Mouse (Mus musculus) G1E (cell line): Measurements from ENCODE around the gene Mmp15. TPM values are rescaled to one million over a fixed set of nuclear protein-coding genes. Genes with fewer than 3 reads are reported as not detected.

Experiments used
- ATAC-seq: 2 replicates; pipeline ENCODE4 v1.8.0; 2016; ENCODE audit warnings: mild to moderate bottlenecking; ENCODE audit not compliant: insufficient number of reproducible peaks, poor library complexity, low FRiP score, severe bottlenecking; ENCODE audit errors: extremely low read depth
- DNase-seq: peaks from one replicate; pipeline ENCODE4 v3.0.0; 2012; ENCODE audit warnings: low spot score
- H3K27me3 ChIP-seq: 2 replicates; pipeline ENCODE4 v1.6.1; 2012; ENCODE audit warnings: mild to moderate bottlenecking, low read length, inconsistent platforms; ENCODE audit not compliant: insufficient read depth
- H3K36me3 ChIP-seq: replicated peaks from 2 replicates; pipeline ENCODE3; 2012; ENCODE audit warnings: mild to moderate bottlenecking, inconsistent platforms
- H3K4me1 ChIP-seq: 2 replicates; pipeline ENCODE4 v1.6.1; 2012; ENCODE audit warnings: low read depth, low read length, inconsistent platforms, mixed read lengths; ENCODE audit not compliant: insufficient read depth
- H3K4me3 ChIP-seq: 2 replicates; pipeline ENCODE4 v1.5.1; 2012; ENCODE audit warnings: low read depth, mild to moderate bottlenecking, inconsistent platforms, low read length, moderate library complexity, mixed read lengths
- H3K9me3 ChIP-seq: replicated peaks from 2 replicates; pipeline ENCODE4 v1.6.1; 2012; ENCODE audit warnings: inconsistent platforms
- CTCF ChIP-seq: IDR thresholded peaks from 2 replicates; pipeline ENCODE4 v1.5.1; 2012; ENCODE audit warnings: low read depth, low read length, inconsistent platforms, mixed read lengths
- GATA1 ChIP-seq: IDR thresholded peaks from 2 replicates; pipeline ENCODE4 v1.6.1; 2012; ENCODE audit warnings: borderline replicate concordance, low read length, inconsistent platforms, mixed read lengths
- GATA2 ChIP-seq: IDR thresholded peaks from 2 replicates; pipeline ENCODE4 v1.6.1; 2012; ENCODE audit warnings: low read depth, low read length, inconsistent platforms, borderline replicate concordance
- POLR2AphosphoS5 ChIP-seq: IDR thresholded peaks from 2 replicates; pipeline ENCODE4 v1.6.1; 2012; ENCODE audit warnings: low read depth, low read length, inconsistent platforms; ENCODE audit not compliant: insufficient replicate concordance
- TAL1 ChIP-seq: conservative IDR thresholded peaks from 2 replicates; pipeline ENCODE4 v1.6.1; 2012; ENCODE audit warnings: low read depth, low read length, inconsistent platforms, mixed read lengths
- polyA plus RNA-seq: library from polyadenylated mRNA; stranded (reverse); fragments of >175 nt; gene quantifications from 2 replicates; pipeline ENCODE4 v1.2.3, GENCODE M21; 2012
- total RNA-seq, 2 experiments: library from RNA; stranded (forward) in 1 of 2; stranded (reverse) in 1 of 2; fragments of 200-1000 nt in 1 of 2; fragments of >200 nt in 1 of 2; fragmentation: Nextera tagmentation in 1 of 2; gene quantifications; 2 replicates each; pipeline ENCODE4 v1.2.3; 2014 to 2017

Mmp15 gene
- total and polyA plus RNA-seq, 3 experiments = 0.01 to 0.05 TPM; not detected in 1

DNA sequence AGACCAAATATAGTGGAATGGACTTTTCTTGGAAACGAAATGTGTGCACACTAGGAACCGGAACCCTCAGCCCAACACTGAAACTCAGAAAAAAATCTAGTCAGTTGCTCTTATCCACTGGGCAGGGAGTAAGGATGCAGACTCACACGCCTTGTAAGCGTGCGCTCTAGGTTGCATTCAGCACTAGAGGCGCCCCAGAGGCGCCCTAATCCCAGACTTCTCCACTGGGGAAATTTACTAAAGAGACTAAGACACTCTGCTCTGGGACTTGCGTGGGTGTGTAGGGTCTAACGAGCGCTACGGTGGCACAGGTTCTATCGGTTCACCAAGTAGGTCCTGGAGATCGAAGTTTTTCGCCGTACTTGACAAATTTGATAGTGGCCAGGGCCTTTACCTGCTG lies 607 bp upstream of the Mmp15 start:
- TF ChIP-seq CTCF = no peak
- no peak for ATAC-seq
- Histone ChIP-seq H3K27me3 (peaks cover 55% of the 10 kb centered on the region), H3K9me3 (peaks cover 7% of the 10 kb centered on the region), H3K4me3 (no peak overlapping the region), H3K4me1 (no peaks in the 10 kb centered on the region; the same call in 1 of the 2 replicates), H3K36me3 (peaks cover 15% of the 10 kb centered on the region)
- DNase-seq = no peak

DNA sequence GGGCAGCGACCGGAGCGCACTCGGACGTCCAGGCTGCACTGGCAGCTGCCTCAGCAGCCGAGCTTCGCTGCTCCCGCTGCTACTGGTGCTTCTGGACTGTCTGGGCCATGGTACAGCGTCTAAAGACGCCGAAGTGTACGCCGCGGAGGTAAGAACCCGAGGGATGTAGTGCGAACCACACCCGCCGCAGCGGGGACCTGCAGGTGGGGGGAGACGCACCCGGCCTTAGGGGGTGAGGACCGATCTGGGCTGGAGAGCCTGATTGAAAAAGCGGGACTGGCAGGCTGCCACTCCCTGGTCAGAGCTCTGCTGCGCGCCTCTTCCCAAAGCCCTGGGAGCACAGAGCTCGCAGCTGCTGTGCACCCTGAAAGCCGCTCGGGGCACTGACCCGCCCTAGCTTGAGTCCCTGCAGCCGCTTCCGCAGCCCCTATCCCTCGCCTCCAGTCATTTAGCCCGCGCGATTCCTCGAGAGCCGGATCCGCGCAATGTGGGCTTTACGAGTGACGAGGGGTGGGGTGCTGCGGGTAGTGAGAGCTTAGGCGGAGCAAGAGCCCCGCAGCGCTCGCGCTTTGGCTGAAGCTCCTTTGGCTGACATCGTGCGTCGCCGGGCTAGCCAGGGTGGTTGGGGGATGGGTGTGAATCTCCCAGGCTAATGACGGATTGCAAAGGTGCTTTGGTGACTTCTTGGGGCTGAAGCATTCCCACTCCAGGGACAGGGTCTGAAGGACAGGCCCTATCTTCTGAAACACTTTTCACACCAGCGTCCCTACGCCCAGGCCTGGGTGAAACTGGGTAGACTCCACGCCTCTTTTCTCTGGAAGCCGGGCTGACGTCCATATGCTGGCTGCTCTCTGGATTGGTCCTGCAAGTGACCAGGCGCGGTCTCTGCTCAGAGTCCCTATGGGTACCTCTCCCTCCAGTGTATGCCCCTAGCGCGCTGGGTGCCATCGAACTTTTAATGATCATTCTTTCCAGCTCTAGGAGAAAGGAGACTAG lies 1.1 kb downstream of the Mmp15 start:
- Histone ChIP-seq H3K9me3 (peaks cover 7% of the 10 kb centered on the region), H3K27me3 (peaks cover 56% of the 10 kb centered on the region), H3K4me1 (no peaks in the 10 kb centered on the region; the same call in none of the 2 replicates), H3K4me3 (no peak overlapping the region), H3K36me3 (peaks cover under 1% of the 10 kb centered on the region)
- no peak for TF ChIP-seq GATA1
- no peak for TF ChIP-seq POLR2AphosphoS5
- TF ChIP-seq TAL1 = no peak
- TF ChIP-seq CTCF = no peak
- no peak for TF ChIP-seq GATA2
- no peak for DNase-seq
- ATAC-seq = no peak

DNA sequence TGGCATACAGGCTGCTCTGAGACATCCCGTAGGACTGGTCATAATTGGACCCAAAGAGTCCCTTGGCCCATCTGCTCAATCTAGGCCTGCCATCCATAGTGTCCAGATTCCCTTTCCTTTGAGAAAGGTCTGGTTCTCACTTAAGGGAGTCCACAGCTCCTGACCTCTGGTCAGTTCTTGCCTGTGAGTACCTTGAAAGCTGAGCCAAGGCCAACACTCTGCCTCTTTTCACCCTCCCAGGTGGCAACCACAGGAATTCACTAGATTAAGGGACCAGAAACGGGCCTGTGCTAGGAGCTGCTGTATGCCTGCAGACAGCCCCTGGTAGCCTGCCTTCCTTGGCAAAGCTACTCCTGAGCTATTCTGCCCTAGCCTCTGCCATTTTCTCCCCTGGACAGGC lies 2.5 kb downstream of the Mmp15 start:
- TF ChIP-seq TAL1 (no peak), GATA1 (no peak), CTCF (no peak), GATA2 (no peak), POLR2AphosphoS5 (no peak)
- no peak for ATAC-seq
- peaks cover 56% of the 10 kb centered on the region for H3K27me3 ChIP-seq
- peaks cover 12% of the 10 kb centered on the region for H3K4me1 ChIP-seq
- H3K9me3 ChIP-seq = peaks cover 7% of the 10 kb centered on the region
- no peak for DNase-seq
- H3K4me3 ChIP-seq = no peak overlapping the region
- no peaks in the 10 kb centered on the region for H3K36me3 ChIP-seq

DNA sequence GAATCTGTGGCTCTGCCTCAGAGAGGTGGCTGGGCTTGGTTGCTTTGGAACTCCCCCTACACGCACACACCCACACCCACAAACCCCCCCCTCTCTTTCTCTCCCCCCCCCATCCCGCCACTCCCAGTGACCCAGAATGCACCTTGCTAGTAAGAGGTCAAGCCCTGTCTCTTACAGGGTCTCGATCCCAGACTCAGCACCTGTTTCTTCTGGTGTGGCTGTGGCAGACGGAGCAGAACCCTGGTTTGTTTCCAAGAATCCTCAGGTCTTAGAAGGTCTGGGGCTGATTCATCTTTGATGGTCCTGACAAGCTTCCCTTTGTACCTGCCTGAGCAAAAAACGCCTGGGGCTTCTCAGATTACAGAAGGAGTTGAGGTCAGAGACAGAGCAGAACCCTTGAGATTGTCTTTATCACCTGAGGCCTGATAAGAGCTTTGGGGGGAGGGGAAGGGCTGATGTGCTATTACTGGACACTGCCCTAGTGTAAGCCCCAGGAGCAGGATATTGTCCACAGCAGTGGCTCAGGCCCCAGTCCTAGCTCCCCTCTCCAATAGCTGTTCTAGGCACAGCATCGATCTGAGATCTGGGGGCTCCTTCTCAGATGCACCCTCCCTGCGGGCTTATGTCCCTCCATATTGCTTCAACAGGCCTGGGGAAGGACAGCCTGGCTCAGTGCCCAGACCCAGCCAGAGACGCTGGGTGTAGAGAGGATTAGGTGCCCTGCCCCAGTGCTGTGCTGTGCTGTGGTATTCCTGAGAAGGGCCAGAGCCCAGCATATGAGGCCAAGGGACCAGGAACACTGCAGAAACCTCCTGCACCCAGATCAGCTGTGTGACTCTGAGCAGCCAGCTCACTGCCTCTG lies 6.7 kb downstream of the Mmp15 start:
- Histone ChIP-seq H3K36me3 (no peaks in the 10 kb centered on the region), H3K9me3 (no peaks in the 10 kb centered on the region), H3K4me1 (peaks cover 24% of the 10 kb centered on the region), H3K4me3 (no peak overlapping the region), H3K27me3 (peaks cover 30% of the 10 kb centered on the region)
- no peak for ATAC-seq
- TF ChIP-seq GATA2 (no peak), POLR2AphosphoS5 (no peak), GATA1 (no peak), TAL1 (no peak), CTCF (no peak)
- no peak for DNase-seq

DNA sequence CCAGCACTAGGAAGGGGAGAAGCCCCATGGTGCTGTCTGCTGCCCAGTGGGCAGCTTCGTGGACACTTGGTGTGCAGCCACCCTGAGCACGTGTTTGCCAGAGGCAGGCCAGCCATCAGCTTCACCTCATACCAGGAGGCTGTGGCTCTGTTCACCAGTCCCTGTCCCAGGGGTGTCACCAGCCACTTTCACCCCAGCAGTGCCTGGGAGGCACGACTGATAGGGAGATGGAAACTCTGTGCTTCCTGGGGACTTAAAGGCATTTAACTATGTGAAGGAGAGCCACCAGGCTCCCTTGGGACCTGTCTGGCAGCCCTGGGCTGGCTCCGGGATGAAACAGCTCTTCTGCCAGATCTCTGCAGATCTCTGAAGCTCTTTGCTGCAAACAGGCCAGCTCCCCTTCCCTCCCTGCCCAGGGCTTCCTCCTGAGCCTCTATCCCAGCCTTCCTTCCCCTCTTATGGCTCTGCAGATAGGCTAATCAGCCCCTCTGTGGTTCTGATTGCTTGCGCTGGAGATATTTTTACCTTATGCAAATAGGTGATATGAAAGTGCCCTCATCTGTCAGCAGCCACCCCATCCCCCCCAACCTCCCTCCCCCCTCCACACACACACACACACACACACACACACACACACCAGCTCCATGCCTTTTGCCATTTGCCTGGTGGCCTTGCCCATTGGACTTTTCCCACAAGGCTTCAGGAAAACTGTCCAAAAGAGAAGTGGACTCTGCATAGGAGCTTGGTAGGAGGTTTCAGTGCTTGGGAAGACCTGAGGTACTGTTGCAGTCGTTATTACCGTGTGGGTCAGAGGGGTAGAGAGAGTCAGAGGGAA lies 8.3 kb downstream of the Mmp15 start:
- Histone ChIP-seq H3K36me3 (no peaks in the 10 kb centered on the region), H3K4me1 (peaks cover 24% of the 10 kb centered on the region), H3K27me3 (peaks cover 23% of the 10 kb centered on the region), H3K9me3 (no peaks in the 10 kb centered on the region), H3K4me3 (no peak overlapping the region; the same call in 1 of the 2 replicates)
- no peak for DNase-seq
- ATAC-seq = no peak
- TF ChIP-seq CTCF (no peak), TAL1 (no peak), GATA1 (no peak), POLR2AphosphoS5 (no peak), GATA2 (no peak)

DNA sequence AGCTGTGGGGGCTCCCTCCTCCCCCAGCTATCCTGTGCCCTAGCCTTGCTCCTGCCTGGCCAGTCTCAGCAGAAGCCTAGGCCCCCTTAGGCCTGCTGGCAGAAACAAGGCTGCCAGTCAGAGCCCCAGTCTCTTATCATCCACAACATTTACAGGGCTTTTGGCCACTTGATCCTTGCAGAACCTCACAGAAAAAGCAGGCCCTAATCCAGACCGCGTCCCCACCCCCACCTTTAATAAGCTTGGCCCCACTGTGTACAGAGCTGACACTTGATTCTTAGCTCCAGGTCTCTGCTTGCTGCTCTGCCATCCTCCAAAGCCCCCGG lies 8.9 kb downstream of the Mmp15 start:
- no peaks in the 10 kb centered on the region for H3K9me3 ChIP-seq
- TF ChIP-seq POLR2AphosphoS5 (no peak), CTCF (no peak), GATA2 (no peak), TAL1 (no peak), GATA1 (no peak)
- DNase-seq (no peak), ATAC-seq (no peak)
- H3K36me3 ChIP-seq = no peaks in the 10 kb centered on the region
- peaks cover 24% of the 10 kb centered on the region for H3K4me1 ChIP-seq
- H3K4me3 ChIP-seq = no peak overlapping the region
- peaks cover 20% of the 10 kb centered on the region for H3K27me3 ChIP-seq
